Mouse (Mus musculus) hindbrain, embryonic 10.5 days (tissue): ENCODE data around the gene Nup205. TPM values are rescaled to one million over a fixed set of nuclear protein-coding genes. Genes with fewer than 3 reads are reported as not detected.
A peak's percentile ranks its signal among the peaks of the same experiment; 100 is the strongest.
"Not testable (repeated sequence)": the region's sequence is repeated elsewhere in the genome, so short reads cannot be mapped to it uniquely, and the experiment has no call there.

ENCODE experiments used
- DNase-seq: peaks from one replicate; pipeline ENCODE4 v3.0.0-alpha.2; 2017; ENCODE audit warnings: low spot score
- H3K27ac ChIP-seq: fragments of 300-500 bp; sonication (generic); 2 replicates; pipeline ENCODE4 v1.5.1; 2016; ENCODE audit warnings: mild to moderate bottlenecking, moderate library complexity
- H3K27me3 ChIP-seq: fragments of 300-500 bp; sonication (generic); 2 replicates; pipeline ENCODE4 v1.6.1; 2016; ENCODE audit warnings: mild to moderate bottlenecking; ENCODE audit not compliant: poor library complexity, insufficient read depth, severe bottlenecking
- H3K36me3 ChIP-seq: fragments of 300-500 bp; sonication (generic); 2 replicates; pipeline ENCODE4 v1.6.1; 2016; ENCODE audit warnings: mild to moderate bottlenecking, moderate library complexity
- H3K4me1 ChIP-seq: fragments of 300-500 bp; sonication (generic); replicated peaks from 2 replicates; pipeline ENCODE4 v1.6.1; 2016; ENCODE audit warnings: mild to moderate bottlenecking
- H3K4me3 ChIP-seq: fragments of 300-500 bp; sonication (generic); 2 replicates; pipeline ENCODE4 v1.5.1; 2016; ENCODE audit warnings: mild to moderate bottlenecking, moderate library complexity
- H3K9me3 ChIP-seq: fragments of 300-500 bp; sonication (generic); 2 replicates; pipeline ENCODE4 v1.6.1; 2016; ENCODE audit warnings: mild to moderate bottlenecking, moderate library complexity
- WGBS: fragments of 180-500 bp; shearing (Covaris S2); methylation state at CpG from one replicate; pipeline ENCODE4 v1.1.7; 2016; 5-methylcytosine and 5-hydroxymethylcytosine counted together
- polyA plus RNA-seq: library from polyadenylated mRNA; unstranded; fragments of >200 nt; fragmentation: Nextera tagmentation; extraction: Ambion mirVana; gene quantifications from 2 replicates; pipeline ENCODE4 v1.2.1, GENCODE M21; 2016

Gene Nup205
- polyA plus RNA-seq: 41.3 and 51.2 TPM in 2 replicates

DNA sequence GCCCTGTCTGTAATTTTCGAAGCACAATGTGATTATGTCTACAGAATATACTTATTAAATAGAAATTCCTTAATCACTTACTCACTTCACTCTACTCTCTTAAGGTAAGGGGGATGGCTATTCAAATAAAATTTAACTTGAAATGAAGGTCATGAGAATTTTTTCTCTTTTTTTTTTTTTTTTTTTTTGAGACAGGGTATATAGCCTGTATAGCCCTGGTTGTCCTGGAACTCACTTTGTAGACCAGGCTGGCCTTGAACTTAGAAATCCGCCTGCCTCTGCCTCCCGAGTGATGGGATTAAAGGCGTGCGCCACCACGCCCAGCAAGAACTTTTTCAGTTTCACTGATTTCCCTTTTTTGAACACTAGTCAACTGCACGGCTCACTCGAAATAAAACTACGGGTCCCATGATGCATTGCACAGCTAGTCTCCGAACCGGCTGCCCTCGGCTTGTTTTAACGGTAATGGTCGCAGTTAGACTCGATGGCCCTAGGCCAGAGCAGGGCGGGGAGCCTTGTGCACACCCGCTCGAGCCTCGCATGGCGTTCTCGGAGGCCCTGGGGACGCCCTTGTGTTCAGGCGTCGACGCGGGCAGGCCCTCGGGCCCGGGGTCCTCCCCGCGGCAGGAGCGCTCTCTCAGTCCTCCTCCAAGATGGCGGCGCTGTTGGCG, at the start of gene Nup205:
Gene Nup205, plus strand, starts transcription at position 443 of the 671 bp plus-strand sequence.
- Histone ChIP-seq H3K27ac (peak within 1 kb of the TSS; percentile 99), H3K4me3 (peak within 1 kb of the TSS; percentile 94), H3K36me3 (0 out of 2 replicates have a peak, but pooled peaks cover 4% of the 10 kb centered on the region), H3K9me3 (no peaks in the 10 kb centered on the region), H3K4me1 (peaks cover 12% of the 10 kb centered on the region), H3K27me3 (no peaks in the 10 kb centered on the region)
- WGBS: 4% methylated on average over 34 of the region's 34 CpGs
- peak; percentile 90 for DNase-seq

DNA sequence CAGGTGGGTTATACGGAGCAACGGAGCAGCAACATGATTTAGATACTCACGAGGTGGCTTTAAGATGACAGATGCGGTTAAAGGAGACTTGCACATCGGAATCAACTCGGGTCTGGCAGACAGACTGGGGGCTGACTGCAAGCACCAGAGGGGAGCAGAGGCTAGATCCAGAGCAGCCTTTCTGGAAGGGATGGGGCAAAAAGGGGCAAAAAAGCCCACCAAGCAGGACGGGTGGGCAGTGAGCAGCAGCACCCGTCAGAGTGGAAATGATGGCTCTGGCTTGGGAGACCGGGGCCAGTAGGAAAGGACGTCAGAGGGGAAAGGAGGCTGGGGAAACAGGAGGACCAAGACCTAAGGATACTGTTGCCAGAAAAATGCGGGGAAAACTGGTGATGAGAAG, 44.4 kb upstream of the Nup205 start:
- H3K27me3 ChIP-seq: no peaks in the 10 kb centered on the region
- no peaks in the 10 kb centered on the region for H3K9me3 ChIP-seq
- H3K4me1 ChIP-seq: peaks cover 23% of the 10 kb centered on the region
- no peaks in the 10 kb centered on the region for H3K36me3 ChIP-seq
- peak overlapping the region; percentile 92 for H3K27ac ChIP-seq
- H3K4me3 ChIP-seq: peak overlapping the region; percentile 80
- under 1% methylated on average over 11 of the region's 11 CpGs for WGBS
- no peak for DNase-seq

DNA sequence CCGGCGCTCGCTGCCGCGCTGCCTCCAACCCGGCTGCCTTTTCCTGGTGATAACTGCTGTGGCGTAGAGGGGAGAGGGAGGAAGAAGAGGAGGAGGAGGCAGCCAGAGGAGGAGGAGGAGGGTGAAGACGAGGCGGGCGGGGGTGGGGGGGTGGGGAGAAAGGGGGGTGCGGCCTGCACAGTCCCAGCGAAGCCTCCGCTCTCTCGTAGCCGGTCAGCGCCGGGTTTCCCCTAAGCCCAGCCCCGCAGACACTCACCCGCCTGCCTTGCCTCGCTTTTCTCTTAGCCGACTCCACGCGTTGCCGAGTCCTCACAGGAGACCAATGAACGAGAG, 44.0 kb upstream of the Nup205 start:
- H3K4me1 ChIP-seq: peaks cover 23% of the 10 kb centered on the region
- no peaks in the 10 kb centered on the region for H3K9me3 ChIP-seq
- peak overlapping the region; percentile 92 for H3K27ac ChIP-seq
- no peaks in the 10 kb centered on the region for H3K36me3 ChIP-seq
- peak overlapping the region; percentile 80 for H3K4me3 ChIP-seq
- no peaks in the 10 kb centered on the region for H3K27me3 ChIP-seq
- no peak for DNase-seq
- WGBS: under 1% methylated on average over 23 of the region's 25 CpGs

DNA sequence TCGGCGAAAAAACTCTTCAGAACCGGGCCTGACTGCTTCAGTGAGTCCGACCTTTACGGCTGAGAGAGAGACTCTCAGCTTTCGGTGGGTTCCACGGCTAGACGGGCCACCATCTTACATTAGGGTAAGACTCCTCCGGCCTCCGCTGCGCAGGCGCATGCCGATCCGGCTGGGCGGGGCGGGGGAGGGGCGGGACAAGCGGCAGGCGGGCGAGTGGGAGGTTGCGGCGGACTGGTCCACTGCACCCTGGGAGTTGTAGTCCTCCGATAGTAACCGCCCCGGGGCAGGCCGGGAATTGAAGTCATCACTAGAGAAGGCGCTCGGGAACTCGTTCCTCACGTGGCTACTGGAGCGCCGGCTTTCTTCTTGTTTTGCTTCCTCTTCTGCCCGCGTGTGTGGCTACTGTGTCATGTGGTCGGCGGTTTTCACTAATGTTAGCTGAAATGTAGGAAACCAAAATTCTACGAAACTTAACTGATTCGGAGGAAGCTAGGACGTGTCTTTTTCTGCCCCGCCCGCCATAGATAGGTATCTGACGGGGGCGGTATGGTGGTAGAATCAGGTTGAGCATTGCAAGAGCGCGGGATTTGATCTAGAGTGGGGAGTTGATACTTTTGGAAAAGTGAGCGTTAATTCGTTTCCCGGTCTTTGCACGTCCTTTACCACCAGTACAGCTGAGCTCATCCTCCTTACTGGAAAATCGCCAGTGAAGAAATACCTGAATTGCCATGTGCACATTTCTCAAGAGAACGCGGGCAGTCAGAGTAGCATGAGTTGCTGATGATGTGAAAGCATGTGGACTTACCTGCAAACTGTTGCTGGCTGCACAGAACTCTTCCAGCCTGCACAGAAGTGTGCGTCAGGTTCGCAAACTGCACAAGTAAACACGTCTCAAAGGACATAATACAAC, 43.4 kb upstream of the Nup205 start, which contains the start of gene Cnot4:
Gene Cnot4, minus strand, starts transcription at position 146 of the 910 bp plus-strand sequence.
- no peaks in the 10 kb centered on the region for H3K36me3 ChIP-seq
- H3K9me3 ChIP-seq: no peaks in the 10 kb centered on the region
- WGBS: under 1% methylated on average over 55 of the region's 55 CpGs
- peak within 1 kb of the TSS; percentile 92 for H3K27ac ChIP-seq
- peaks cover 23% of the 10 kb centered on the region for H3K4me1 ChIP-seq
- no peaks in the 10 kb centered on the region for H3K27me3 ChIP-seq
- H3K4me3 ChIP-seq: peak within 1 kb of the TSS; percentile 80
- DNase-seq: peak; percentile 100

DNA sequence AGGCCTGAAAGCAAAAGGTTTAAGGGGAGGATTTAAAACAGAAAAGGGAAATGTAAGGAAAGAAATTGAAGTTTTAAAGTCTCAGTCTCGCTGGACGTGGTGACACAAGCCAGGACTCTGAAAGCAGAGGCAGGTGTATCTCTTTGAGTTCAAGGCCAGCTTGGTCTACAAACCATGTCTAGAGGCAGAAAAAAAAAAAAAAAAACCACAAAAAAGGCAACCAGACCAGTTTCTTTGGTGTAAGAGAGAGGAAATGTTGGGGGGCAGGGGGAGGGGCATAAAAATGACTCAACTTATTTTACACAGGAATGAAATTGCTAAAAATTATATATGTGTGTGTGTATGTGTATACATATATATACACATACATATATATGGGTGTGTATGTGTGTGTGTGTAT, 42.4 kb upstream of the Nup205 start:
- H3K9me3 ChIP-seq: no peaks in the 10 kb centered on the region
- no peaks in the 10 kb centered on the region for H3K27me3 ChIP-seq
- no peak overlapping the region for H3K27ac ChIP-seq
- peak overlapping the region; percentile 80 for H3K4me3 ChIP-seq
- DNase-seq: no peak
- no peaks in the 10 kb centered on the region for H3K36me3 ChIP-seq
- WGBS: 52% methylated on average over 2 of the region's 2 CpGs
- peaks cover 23% of the 10 kb centered on the region for H3K4me1 ChIP-seq

DNA sequence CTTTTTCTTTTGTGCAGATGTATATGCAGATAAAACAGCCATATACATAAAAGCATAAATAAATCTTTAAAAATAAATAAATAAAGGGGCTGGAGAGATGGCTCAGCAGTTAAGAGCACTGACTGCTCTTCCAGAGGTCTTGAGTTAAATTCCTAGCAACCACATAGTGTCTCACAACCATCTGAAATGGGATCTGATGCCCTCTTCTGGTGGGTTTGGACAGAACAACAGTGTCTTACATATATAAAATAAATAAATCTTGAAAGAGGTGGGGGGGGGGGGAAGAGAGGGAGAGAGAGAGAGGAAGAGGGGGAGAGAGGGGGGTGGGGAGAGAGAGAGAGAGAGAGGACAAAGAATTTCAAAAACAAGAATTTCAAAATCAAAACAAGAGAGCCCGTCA, 36.9 kb upstream of the Nup205 start:
- no peak overlapping the region for H3K27ac ChIP-seq
- H3K27me3 ChIP-seq: no peaks in the 10 kb centered on the region
- peaks cover 4% of the 10 kb centered on the region; the same call in 1 of the 2 replicates for H3K9me3 ChIP-seq
- no peaks in the 10 kb centered on the region for H3K36me3 ChIP-seq
- no peak for DNase-seq
- 90% methylated on average over 1 of the region's 1 CpGs for WGBS
- no peaks in the 10 kb centered on the region for H3K4me1 ChIP-seq
- H3K4me3 ChIP-seq: no peak overlapping the region

- no peaks in the 10 kb centered on the region for H3K4me1 ChIP-seq
- no peaks in the 10 kb centered on the region for H3K27me3 ChIP-seq
- no peak overlapping the region for H3K27ac ChIP-seq
- no peak overlapping the region for H3K4me3 ChIP-seq
- WGBS: 79% methylated on average over 2 of the region's 2 CpGs
- DNase-seq: no peak
- H3K9me3 ChIP-seq: peaks cover 12% of the 10 kb centered on the region; the same call in 1 of the 2 replicates
- H3K36me3 ChIP-seq: no peaks in the 10 kb centered on the region
Observed at GRCm38 (mm10) chr6:35145569-35145968, 31.7 kb upstream of the Nup205 start.

DNA sequence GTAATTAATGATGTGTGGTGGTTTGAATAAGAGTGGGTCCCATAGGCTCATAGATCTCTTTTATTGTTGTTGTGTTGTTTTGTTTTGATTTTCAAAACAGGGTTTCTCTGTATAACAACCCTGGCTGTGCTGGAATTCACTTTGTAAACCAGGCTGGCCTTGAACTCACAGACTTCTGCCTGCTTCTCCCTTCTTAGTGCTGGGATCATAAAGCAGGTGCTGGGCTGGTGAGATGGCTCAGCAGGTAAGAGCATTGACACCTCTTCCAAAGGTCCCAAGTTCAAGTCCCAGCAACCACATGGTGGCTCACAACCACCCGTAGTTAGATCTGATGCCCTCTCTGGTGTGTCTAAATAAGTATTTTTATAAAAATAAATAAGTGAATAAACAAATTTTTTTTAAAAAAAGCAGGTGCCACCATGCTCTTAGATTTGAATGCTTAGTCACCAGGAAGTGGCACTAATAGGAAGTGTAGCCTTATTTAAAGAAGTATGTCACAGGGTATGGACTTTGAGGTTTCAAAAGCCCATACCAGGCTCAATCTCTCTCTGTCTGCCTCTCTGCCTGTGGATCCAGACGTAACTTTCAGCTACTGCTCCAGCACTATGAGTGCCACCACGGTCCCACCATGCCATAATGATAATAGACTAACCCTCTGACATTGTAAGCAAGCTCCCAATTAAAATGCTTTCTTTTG, 29.3 kb upstream of the Nup205 start:
- DNase-seq: no peak
- Histone ChIP-seq H3K4me1 (no peaks in the 10 kb centered on the region), H3K36me3 (no peaks in the 10 kb centered on the region), H3K27me3 (no peaks in the 10 kb centered on the region), H3K27ac (no peak overlapping the region), H3K4me3 (no peak overlapping the region), H3K9me3 (peaks cover 12% of the 10 kb centered on the region; the same call in 1 of the 2 replicates)
- 84% methylated on average over 3 of the region's 3 CpGs for WGBS

DNA sequence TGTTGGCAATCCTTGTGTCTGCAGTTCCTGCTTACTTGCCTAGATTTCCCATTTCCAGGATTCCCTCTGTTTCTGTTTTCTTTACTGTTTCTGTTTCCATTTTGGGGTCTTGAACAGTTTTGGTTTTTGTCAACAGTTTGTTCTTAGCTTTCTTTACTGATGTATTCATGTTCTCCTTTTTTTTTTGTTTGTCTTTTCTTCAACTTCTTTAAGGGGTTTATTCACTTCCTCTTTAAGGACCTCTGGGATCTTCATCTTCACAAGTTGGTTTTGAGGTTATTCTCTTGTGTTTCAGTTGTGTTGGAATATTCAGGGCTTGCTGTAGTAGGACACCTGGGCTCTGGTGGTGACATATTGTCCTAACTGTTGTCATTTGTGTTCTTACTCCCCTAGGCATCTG, 22.7 kb upstream of the Nup205 start:
- Histone ChIP-seq H3K27ac (no peak overlapping the region), H3K4me3 (no peak overlapping the region), H3K36me3 (no peaks in the 10 kb centered on the region), H3K4me1 (no peaks in the 10 kb centered on the region), H3K27me3 (no peaks in the 10 kb centered on the region), H3K9me3 (no peaks in the 10 kb centered on the region)
- DNase-seq: no peak

DNA sequence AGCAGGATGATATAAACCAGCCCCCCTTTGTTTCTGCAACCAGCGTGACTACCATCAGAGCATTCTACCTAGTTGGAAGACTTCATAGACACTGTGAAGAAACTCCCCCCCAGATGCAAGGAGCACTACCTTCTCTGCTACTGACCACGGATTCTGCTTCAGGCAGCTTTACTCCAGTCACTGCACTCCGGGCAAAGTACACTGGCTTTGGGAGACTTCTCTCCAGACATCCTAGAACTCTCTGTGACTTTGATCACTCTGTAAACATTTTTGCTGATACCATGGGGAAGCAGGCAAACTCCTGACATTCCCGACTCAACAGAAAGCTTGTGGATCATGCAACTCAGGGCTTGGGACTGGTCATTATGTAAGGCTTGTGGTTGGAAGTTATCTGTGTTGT, 8.0 kb upstream of the Nup205 start:
- Histone ChIP-seq H3K4me1 (no peaks in the 10 kb centered on the region), H3K27me3 (no peaks in the 10 kb centered on the region), H3K27ac (no peak overlapping the region), H3K4me3 (no peak overlapping the region), H3K9me3 (no peaks in the 10 kb centered on the region), H3K36me3 (no peaks in the 10 kb centered on the region)
- DNase-seq: no peak
- 84% methylated on average over 4 of the region's 4 CpGs for WGBS

- not testable (repeated sequence) for H3K27me3 ChIP-seq, DNase-seq, H3K4me1 ChIP-seq, H3K9me3 ChIP-seq, H3K4me3 ChIP-seq, H3K27ac ChIP-seq, H3K36me3 ChIP-seq
- WGBS: 71% methylated on average over 3 of the region's 3 CpGs
Observed at GRCm38 (mm10) chr6:35172028-35172427, 5.2 kb upstream of the Nup205 start.

DNA sequence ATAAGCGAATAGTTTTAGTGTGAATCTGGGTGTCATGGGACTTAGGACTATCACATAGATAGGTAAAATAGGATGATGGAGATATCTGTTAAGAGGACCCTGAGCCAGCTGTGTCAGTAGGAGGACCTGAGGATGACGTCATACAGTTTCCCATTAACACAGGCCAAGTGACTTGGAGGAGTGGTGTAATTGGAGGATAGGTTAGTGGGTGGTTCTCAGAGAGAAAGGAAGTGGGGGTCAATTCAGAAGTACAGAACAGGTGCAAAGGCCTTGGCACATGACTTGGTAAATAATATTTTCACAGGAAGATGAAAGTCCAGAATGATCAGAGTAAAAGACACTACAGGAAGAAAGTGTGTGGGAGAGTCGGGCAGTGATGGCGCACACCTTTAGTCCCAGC, 4.0 kb upstream of the Nup205 start:
- Histone ChIP-seq H3K4me1 (0 out of 2 replicates have a peak, but pooled peaks cover 5% of the 10 kb centered on the region), H3K36me3 (no peaks in the 10 kb centered on the region), H3K4me3 (no peak overlapping the region), H3K27me3 (no peaks in the 10 kb centered on the region), H3K27ac (no peak overlapping the region), H3K9me3 (no peaks in the 10 kb centered on the region)
- DNase-seq: no peak
- 86% methylated on average over 4 of the region's 4 CpGs for WGBS
